Mouse (Mus musculus): ENCODE measurements around the gene Kcmf1.

Gene Kcmf1

GRCm38 (mm10) chr6:72899781-72900681, at the start of gene Kcmf1:
Gene Kcmf1, minus strand, starts transcription at chr6:72899979.
- peak; percentile 26 for DNase-seq (ENCODE audit: low read depth)

- no peak for DNase-seq (ENCODE audit: low read depth)
Measured at GRCm38 (mm10) chr6:72949161-72949756, 49.5 kb upstream of the Kcmf1 start.

- no peak for DNase-seq (ENCODE audit: low read depth)
Measured at GRCm38 (mm10) chr6:72948392-72948791, 48.6 kb upstream of the Kcmf1 start.

GRCm38 (mm10) chr6:72947960-72948359, 48.2 kb upstream of the Kcmf1 start:
- no peak for DNase-seq (ENCODE audit: low read depth)

- peak; percentile 60 for DNase-seq (ENCODE audit: low read depth)
Measured at GRCm38 (mm10) chr6:72940493-72940892, 40.7 kb upstream of the Kcmf1 start.

- DNase-seq (ENCODE audit: low read depth) = no peak
Measured at GRCm38 (mm10) chr6:72937859-72938258, 38.1 kb upstream of the Kcmf1 start.

- no peak for DNase-seq (ENCODE audit: low read depth)
Measured at GRCm38 (mm10) chr6:72937430-72937829, 37.7 kb upstream of the Kcmf1 start.

- DNase-seq (ENCODE audit: low read depth) = no peak
Measured at GRCm38 (mm10) chr6:72932955-72933354, 33.2 kb upstream of the Kcmf1 start.

GRCm38 (mm10) chr6:72931533-72931932, 31.8 kb upstream of the Kcmf1 start:
- no peak for DNase-seq (ENCODE audit: low read depth)

- DNase-seq (ENCODE audit: low read depth) = no peak
Measured at GRCm38 (mm10) chr6:72929795-72930398, 30.1 kb upstream of the Kcmf1 start.

- DNase-seq (ENCODE audit: low read depth) = peak; percentile 30
Measured at GRCm38 (mm10) chr6:72926755-72927482, 27.1 kb upstream of the Kcmf1 start.

- no peak for DNase-seq (ENCODE audit: low read depth)
Measured at GRCm38 (mm10) chr6:72926031-72926430, 26.3 kb upstream of the Kcmf1 start.

GRCm38 (mm10) chr6:72923381-72923780, 23.6 kb upstream of the Kcmf1 start:
- no peak for DNase-seq (ENCODE audit: low read depth)

- DNase-seq (ENCODE audit: low read depth) = no peak
Measured at GRCm38 (mm10) chr6:72921081-72921480, 21.3 kb upstream of the Kcmf1 start.

GRCm38 (mm10) chr6:72918510-72919033, 18.8 kb upstream of the Kcmf1 start:
- no peak for DNase-seq (ENCODE audit: low read depth)

GRCm38 (mm10) chr6:72916330-72916729, 16.6 kb upstream of the Kcmf1 start:
- no peak for DNase-seq (ENCODE audit: low read depth)

- no peak for DNase-seq (ENCODE audit: low read depth)
Measured at GRCm38 (mm10) chr6:72914087-72914749, 14.4 kb upstream of the Kcmf1 start.

- no peak for DNase-seq (ENCODE audit: low read depth)
Measured at GRCm38 (mm10) chr6:72911261-72911660, 11.5 kb upstream of the Kcmf1 start.

GRCm38 (mm10) chr6:72902254-72902990, 2.6 kb upstream of the Kcmf1 start:
- no peak for DNase-seq (ENCODE audit: low read depth)

- no peak for DNase-seq (ENCODE audit: low read depth)
Measured at GRCm38 (mm10) chr6:72900952-72901351, 1.2 kb upstream of the Kcmf1 start.
